Mouse (Mus musculus) heart, embryonic 14.5 days (tissue): ENCODE measurements around the gene Tmem160. TPM values are rescaled to one million over a fixed set of nuclear protein-coding genes. Genes with fewer than 3 reads are reported as not detected.

Source experiments
- ATAC-seq: fragments of 200-750 bp; cut with Nextera tagmentation; 2 replicates; pipeline ENCODE4 v1.8.0; 2017; ENCODE audit warnings: low read depth, moderate TSS enrichment; ENCODE audit not compliant: insufficient number of reproducible peaks, insufficient read depth, low FRiP score
- H3K27ac ChIP-seq, 2 experiments: fragments of 200-500 bp in 1 of 2; fragments of 300-500 bp in 1 of 2; sonication (generic) in 1 of 2; replicated peaks in 1 of 2; 2 replicates each; pipeline ENCODE4 v1.5.1; 2012 to 2014; ENCODE audit warnings: low read depth in 2 of 2, low read length in 2 of 2, control low read depth in 1 of 2, mild to moderate bottlenecking in 1 of 2, mixed read lengths in 1 of 2; ENCODE audit not compliant: control insufficient read depth in 1 of 2, insufficient read depth in 1 of 2
- H3K27me3 ChIP-seq: fragments of 300-500 bp; sonication (generic); 2 replicates; pipeline ENCODE4 v1.6.1; 2014; ENCODE audit warnings: mild to moderate bottlenecking, low read length, control low read depth; ENCODE audit not compliant: control insufficient read depth, insufficient read depth
- H3K36me3 ChIP-seq: fragments of 300-500 bp; sonication (generic); 2 replicates; pipeline ENCODE4 v1.6.1; 2014; ENCODE audit warnings: mild to moderate bottlenecking, control low read depth, low read length, mixed read lengths; ENCODE audit not compliant: control insufficient read depth, insufficient read depth
- H3K4me1 ChIP-seq, 2 experiments: fragments of 200-500 bp in 1 of 2; fragments of 300-500 bp in 1 of 2; sonication (generic) in 1 of 2; 2 replicates each; pipeline ENCODE4 v1.6.1; 2012 to 2014; ENCODE audit warnings: low read length in 2 of 2, control low read depth in 1 of 2, mixed read lengths in 1 of 2; ENCODE audit not compliant: control insufficient read depth in 2 of 2, insufficient read depth in 2 of 2
- H3K4me2 ChIP-seq: fragments of 300-500 bp; sonication (generic); 2 replicates; pipeline ENCODE4 v1.6.1; 2014; ENCODE audit warnings: mild to moderate bottlenecking, low read length
- H3K4me3 ChIP-seq, 2 experiments: fragments of 200-500 bp in 1 of 2; fragments of 300-500 bp in 1 of 2; sonication (generic) in 1 of 2; 2 replicates each; pipeline ENCODE4 v1.5.1; 2012 to 2014; ENCODE audit warnings: low read length in 2 of 2, mild to moderate bottlenecking in 2 of 2, control low read depth in 1 of 2, low read depth in 1 of 2, moderate library complexity in 1 of 2; ENCODE audit not compliant: control insufficient read depth in 1 of 2, insufficient read depth in 1 of 2
- H3K9ac ChIP-seq: fragments of 300-500 bp; sonication (generic); 2 replicates; pipeline ENCODE4 v1.6.1; 2014; ENCODE audit warnings: mild to moderate bottlenecking, low read length
- H3K9me3 ChIP-seq: fragments of 300-500 bp; sonication (generic); 2 replicates; pipeline ENCODE4 v1.6.1; 2016; ENCODE audit warnings: low read length, control low read depth; ENCODE audit not compliant: control insufficient read depth
- WGBS: fragments of 180-500 bp; shearing (Covaris S2); extraction: QIAGEN DNeasy Blood & Tissue Kit; methylation state at CpG from one replicate; pipeline ENCODE4 v1.1.7; 2014; 5-methylcytosine and 5-hydroxymethylcytosine counted together
- polyA plus RNA-seq: library from polyadenylated mRNA; unstranded; fragments of >200 nt; fragmentation: Nextera tagmentation; extraction: Ambion mirVana; gene quantifications from 2 replicates; pipeline ENCODE4 v1.2.1, GENCODE M21; 2014

The Tmem160 gene
- polyA plus RNA-seq, 1 experiment from 2014 or later = 96.7 TPM

DNA sequence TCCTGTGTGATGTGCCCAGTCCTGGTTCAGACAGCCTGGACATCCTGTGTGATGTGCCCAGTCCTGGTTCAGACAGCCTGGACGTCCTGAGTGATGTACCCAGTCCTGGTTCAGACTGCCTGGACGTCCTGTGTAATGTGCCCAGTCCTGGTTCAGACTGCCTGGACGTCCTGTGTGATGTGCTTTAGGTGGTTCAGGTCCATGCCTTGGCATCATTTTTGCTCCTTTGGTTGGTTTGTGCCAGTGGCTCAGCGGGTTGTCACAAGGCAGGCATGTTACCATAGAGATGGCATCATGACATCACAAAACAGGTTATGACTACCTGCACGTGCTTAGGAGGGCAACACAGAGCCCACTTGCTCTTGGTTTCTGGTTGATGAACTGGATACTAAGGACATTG lies 41.5 kb upstream of the Tmem160 start:
- Histone ChIP-seq H3K9me3 (no peaks in the 10 kb centered on the region), H3K27me3 (no peaks in the 10 kb centered on the region), H3K27ac (no peak overlapping the region), H3K9ac (no peak overlapping the region), H3K36me3 (peaks cover 16% of the 10 kb centered on the region; the same call in 1 of the 2 replicates), H3K4me2 (no peak overlapping the region), H3K4me1 (peaks cover 4 to 18% of the 10 kb centered on the region in 2 experiments), H3K4me3 (no peak overlapping the region)
- 90% methylated on average over 5 of the region's 5 CpGs for WGBS
- ATAC-seq = no peak

DNA sequence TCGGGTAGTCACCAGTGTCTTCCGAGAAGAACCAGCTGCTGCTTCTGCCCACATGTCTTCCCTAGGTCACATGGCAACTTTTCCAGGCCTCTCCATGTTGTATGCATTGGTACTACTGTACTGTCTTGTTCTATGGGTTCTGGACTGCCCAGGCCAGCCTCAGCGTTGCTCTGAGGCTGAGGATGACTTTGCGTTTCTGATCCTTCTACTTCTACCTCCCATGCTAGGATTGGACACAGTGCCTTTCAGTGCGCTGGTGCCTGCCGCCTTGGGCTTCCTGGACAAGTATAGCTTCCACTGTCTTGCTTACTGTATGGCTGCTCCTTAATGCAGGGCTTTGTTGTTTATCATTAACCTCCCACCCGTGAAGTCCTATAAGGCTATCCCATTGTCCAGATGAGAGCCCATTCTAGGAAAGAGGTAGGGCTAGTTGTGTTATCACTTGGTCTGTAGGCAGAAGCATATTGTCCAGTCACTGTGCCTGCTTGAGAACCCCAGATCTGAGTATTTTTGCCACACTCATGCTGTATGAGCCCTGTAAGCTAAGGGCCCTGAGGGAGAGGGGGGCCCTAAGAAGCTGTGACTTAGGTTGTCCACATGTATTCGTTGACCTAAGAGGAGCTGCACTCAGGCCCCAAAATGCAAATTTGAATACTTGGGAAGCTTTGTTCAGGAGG lies 40.2 kb upstream of the Tmem160 start:
- Histone ChIP-seq H3K9ac (no peak overlapping the region), H3K4me3 (no peak overlapping the region), H3K4me2 (no peak overlapping the region), H3K4me1 (peaks cover 3 to 21% of the 10 kb centered on the region in 2 experiments; a peak in 2 of 4 replicates), H3K36me3 (peaks cover 27% of the 10 kb centered on the region), H3K27ac (0 out of 4 replicates have a peak overlapping the region, but pooled peaks of 1 of the 2 experiments have one; percentile 9), H3K9me3 (no peaks in the 10 kb centered on the region), H3K27me3 (no peaks in the 10 kb centered on the region)
- no peak; the same call in 1 of the 2 replicates for ATAC-seq
- WGBS = 77% methylated on average over 8 of the region's 8 CpGs

DNA sequence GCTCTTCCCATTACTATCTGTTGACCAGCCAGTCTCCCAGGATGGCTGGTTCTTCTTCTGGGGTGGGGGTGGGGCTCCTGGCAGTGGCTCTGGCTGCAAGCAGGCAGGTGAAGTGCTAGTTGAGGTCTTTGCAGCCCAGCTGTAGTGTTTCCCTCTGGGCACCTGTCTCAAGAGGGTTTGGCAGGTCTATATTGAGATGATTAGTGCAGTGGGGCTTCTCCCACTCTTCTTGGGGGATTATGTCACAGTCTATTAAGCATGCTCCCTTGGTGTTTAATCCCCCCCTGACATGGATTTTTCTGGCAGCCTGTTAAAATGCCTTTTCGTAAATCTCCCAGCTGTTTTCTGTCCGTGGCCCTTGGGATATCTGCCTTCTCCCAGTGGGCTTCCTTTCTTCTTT lies 39.6 kb upstream of the Tmem160 start:
- WGBS = 78% methylated on average over 2 of the region's 2 CpGs
- no peak overlapping the region for H3K4me3 ChIP-seq
- no peak overlapping the region for H3K9ac ChIP-seq
- H3K27ac ChIP-seq = 0 out of 4 replicates have a peak overlapping the region, but pooled peaks of 1 of the 2 experiments have one; percentile 9
- no peaks in the 10 kb centered on the region for H3K9me3 ChIP-seq
- H3K4me2 ChIP-seq = no peak overlapping the region
- H3K36me3 ChIP-seq = peaks cover 33% of the 10 kb centered on the region
- no peaks in the 10 kb centered on the region for H3K27me3 ChIP-seq
- H3K4me1 ChIP-seq = peaks cover 3 to 23% of the 10 kb centered on the region in 2 experiments; a peak in 2 of 4 replicates
- no peak for ATAC-seq

DNA sequence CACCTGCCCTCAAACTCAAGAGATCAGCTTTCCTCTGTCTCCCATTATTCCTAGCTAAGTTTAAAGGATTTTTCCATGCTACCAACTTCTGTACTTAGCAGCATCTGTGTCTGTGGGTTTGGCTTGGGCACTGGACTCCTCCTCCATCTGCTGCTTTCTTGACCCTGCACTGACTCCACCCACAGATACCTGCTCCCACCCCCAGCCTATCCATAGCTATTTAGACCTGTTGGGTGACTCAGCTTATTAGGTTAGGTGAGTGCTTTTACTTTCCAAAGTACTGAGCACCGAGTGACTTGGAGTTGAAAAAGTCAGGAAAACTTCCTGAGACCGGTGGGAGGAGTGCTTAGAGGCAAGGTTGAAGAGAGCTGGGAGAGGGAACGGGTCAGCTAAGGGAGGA lies 37.2 kb upstream of the Tmem160 start:
- Histone ChIP-seq H3K27ac (no peak overlapping the region), H3K4me1 (peaks cover 3 to 23% of the 10 kb centered on the region in 2 experiments; a peak in 2 of 4 replicates), H3K4me3 (no peak overlapping the region), H3K4me2 (no peak overlapping the region), H3K27me3 (no peaks in the 10 kb centered on the region), H3K36me3 (peaks cover 57% of the 10 kb centered on the region), H3K9me3 (no peaks in the 10 kb centered on the region), H3K9ac (no peak overlapping the region)
- no peak for ATAC-seq
- 81% methylated on average over 3 of the region's 3 CpGs for WGBS

DNA sequence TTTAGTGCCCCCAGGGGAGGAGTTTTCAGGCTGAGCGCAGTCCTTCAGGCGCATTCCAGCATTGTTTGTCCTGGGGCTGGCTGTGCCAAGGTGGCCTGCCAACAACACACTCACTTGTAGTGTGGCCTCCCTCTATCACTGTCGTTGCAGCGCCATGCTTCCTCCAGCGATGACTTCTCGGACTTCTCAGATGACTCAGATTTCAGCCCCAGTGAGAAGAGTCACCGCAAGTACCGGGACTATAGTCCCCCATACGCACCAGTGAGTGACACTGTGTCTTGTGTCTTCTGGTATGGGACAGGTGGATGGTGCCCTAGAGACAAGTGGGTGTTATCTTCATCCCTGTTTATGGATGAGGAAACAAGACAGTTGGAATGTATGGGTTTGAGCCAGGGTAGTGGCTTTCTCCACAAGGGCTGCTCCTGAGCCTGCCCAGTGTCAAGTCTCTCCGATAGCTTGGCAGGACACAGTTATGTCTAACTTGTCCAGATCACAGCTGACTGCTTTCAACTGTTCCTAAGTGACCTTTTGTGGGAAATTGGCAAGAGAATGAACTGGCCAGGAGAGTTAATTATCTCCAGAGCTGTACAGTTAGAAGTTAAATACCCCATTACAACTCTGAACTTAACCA lies 35.3 kb upstream of the Tmem160 start:
- Histone ChIP-seq H3K9ac (peak overlapping the region; percentile 16; the same call in 1 of the 2 replicates), H3K27me3 (no peaks in the 10 kb centered on the region), H3K4me2 (no peak overlapping the region), H3K36me3 (peaks cover 70% of the 10 kb centered on the region), H3K4me1 (peaks cover 3 to 23% of the 10 kb centered on the region in 2 experiments; a peak in 2 of 4 replicates), H3K9me3 (no peaks in the 10 kb centered on the region), H3K4me3 (no peak overlapping the region), H3K27ac (peak overlapping the region; percentile 48 to 64)
- ATAC-seq = 0 out of 2 replicates have a peak, but pooled peaks have one; percentile 45
- WGBS = 47% methylated on average over 10 of the region's 10 CpGs

DNA sequence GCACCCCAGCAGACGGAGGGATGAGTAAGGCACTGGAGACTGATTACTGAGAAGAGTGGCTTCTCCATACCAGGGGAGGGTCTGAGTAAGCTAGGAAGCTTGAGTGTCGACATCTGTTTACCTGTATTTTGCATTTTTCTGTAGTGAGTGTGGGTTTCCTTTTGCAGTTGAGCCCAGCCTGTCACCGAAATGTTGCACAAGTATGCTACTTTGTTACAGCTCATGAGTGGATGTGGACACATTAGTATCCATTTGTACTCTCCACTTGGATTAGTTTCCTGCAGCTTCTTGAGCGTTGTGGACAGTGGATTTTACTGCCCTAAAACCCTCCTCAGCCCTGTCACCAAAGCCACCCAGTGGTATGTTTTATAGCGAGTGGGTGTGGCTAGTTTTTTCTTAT lies 33.9 kb upstream of the Tmem160 start:
- Histone ChIP-seq H3K27me3 (no peaks in the 10 kb centered on the region), H3K4me3 (no peak overlapping the region), H3K9me3 (no peaks in the 10 kb centered on the region), H3K4me1 (peaks cover 3 to 14% of the 10 kb centered on the region in 2 experiments; a peak in 2 of 4 replicates), H3K27ac (no peak overlapping the region), H3K36me3 (peaks cover 84% of the 10 kb centered on the region), H3K9ac (no peak overlapping the region), H3K4me2 (no peak overlapping the region)
- 90% methylated on average over 5 of the region's 5 CpGs for WGBS
- ATAC-seq = no peak

DNA sequence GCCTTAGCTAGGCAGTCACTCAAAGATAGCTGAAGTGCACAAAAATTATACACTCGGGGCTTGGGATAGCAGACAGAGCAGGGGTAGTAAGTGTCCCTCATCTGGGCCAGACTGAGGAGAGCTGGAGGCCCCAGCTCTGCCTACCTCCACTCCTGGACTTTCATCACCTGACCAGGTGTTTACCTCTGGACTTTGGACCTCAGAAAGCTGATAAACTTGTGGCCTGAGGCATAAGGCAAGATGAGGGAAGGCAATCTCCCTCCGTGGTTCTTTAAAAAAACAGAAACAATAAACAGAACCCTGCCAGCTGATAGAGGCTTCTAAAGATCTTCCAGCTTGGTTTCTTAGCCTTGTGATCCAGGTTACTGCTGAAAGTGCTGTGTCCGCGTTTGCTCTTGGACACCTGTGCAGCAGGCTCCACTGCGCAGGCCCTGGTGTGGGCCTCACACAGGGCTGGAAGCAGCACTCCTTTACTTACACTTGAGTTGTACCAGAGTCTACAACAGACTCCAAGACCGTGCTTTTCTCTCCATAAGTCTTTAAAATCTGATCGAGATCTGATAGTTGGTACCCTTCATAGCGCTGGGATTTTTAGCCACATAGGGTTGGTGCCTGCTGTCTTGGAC lies 32.0 kb upstream of the Tmem160 start:
- H3K4me3 ChIP-seq = no peak overlapping the region
- no peak overlapping the region for H3K9ac ChIP-seq
- H3K36me3 ChIP-seq = peaks cover 94% of the 10 kb centered on the region
- no peak overlapping the region for H3K4me2 ChIP-seq
- H3K4me1 ChIP-seq = peaks cover 3 to 14% of the 10 kb centered on the region in 2 experiments; a peak in 2 of 4 replicates
- ATAC-seq = no peak
- no peak overlapping the region for H3K27ac ChIP-seq
- no peaks in the 10 kb centered on the region for H3K27me3 ChIP-seq
- no peaks in the 10 kb centered on the region for H3K9me3 ChIP-seq
- WGBS = 92% methylated on average over 8 of the region's 8 CpGs
